Mouse (Mus musculus) cortical plate, adult 2 months (tissue): ENCODE results near the gene Lefty2.

Experiments used
- CTCF ChIP-seq: fragments of 200-500 bp; IDR thresholded peaks from 2 replicates; pipeline ENCODE4 v1.5.1; 2011; ENCODE audit warnings: mild to moderate bottlenecking, control low read depth, low read length; ENCODE audit not compliant: insufficient read depth; ENCODE audit errors: extremely low read depth
- POLR2A ChIP-seq: fragments of 200-500 bp; IDR thresholded peaks from 2 replicates; pipeline ENCODE4 v1.6.1; 2011; ENCODE audit warnings: mild to moderate bottlenecking, low read length, control low read depth; ENCODE audit not compliant: insufficient read depth; ENCODE audit errors: extremely low read depth

GRCm38 (mm10) chr1:180905307-180905706, 12.4 kb downstream of the Lefty2 start:
- no peak for TF ChIP-seq CTCF
- TF ChIP-seq POLR2A = no peak
